Mouse (Mus musculus): Measurements from ENCODE around the gene Gdnf.

Gene Gdnf

DNA sequence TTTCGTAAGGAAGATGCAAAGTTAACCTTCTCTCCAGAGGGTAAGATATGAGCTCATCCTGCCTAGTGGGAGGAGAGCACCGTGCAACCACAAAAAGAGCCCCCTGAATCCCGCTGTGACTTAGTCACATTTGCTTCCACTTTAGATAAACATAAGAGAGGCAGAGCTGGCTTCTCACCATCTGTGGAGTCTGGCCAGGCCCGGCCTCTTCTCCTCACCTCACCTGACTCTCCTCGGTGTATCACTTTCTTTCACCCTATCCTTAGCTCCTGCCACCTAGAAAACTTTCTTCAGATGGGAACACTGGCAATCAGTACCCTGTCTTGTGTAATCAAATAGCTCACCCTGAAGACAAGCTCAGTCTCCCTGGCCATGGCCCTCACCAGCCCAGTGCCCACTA, 48.2 kb downstream of the Gdnf start:
- DNase-seq (ENCODE audit: low read depth, low spot score), result no peak

DNA sequence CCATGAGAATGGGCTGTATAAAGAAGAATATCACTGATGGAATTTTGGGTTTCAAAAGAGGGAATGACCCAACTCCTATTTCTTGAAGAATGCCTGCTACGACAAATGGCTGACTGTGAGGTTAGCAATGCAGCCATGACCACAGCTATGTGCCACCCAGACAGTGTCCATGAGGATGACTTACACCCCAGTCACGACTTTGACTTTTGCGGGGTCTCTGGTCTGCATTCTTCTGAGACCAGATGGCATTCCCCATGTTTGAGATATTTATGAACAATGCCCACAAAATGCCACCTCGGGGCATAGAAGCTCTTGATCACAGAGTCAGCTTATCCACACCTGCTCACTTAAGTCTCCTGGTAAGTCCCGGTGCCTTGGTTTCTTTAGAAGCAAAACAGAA, 52.2 kb downstream of the Gdnf start:
- no peak for DNase-seq (ENCODE audit: low read depth, low spot score)

DNA sequence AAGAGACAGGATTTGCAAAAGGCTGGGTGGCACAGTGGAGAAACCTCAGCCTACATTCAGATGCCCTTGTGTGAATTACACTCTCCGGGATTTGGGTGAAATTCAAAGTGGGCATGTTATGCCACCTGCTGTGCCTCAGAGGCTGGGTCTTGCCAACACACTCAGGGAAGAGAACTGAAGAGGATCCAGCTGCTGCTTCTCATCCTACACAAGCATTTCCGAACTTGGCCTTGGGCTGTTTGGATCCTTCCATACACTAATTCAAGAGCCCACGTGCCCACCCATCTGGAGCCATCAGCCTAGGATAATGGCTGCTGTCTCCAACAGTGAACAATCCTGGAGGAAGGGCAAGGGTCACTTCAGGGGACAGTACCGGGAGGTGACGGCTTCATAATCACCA, 52.7 kb downstream of the Gdnf start:
- no peak for DNase-seq (ENCODE audit: low read depth, low spot score)

DNA sequence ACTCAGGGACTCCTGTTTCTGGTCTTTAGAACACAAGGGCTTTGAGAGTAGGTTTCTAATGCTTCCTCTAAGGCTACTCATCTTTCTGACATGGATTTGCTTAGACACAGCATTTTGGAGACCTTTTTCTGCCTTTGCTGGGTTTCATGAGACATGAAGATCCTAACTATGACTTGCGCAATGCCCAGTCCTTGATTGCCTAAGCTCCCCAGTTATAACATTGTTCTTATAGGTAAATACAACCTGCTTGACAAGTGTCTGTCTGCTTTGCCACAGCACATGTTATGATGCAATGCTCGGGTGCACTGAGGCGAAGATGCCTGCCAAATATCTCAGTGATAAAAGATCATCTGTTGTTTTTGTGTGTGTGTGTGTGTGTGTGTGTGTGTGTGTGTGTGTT, 54.7 kb downstream of the Gdnf start:
- DNase-seq (ENCODE audit: low read depth, low spot score), result no peak

DNA sequence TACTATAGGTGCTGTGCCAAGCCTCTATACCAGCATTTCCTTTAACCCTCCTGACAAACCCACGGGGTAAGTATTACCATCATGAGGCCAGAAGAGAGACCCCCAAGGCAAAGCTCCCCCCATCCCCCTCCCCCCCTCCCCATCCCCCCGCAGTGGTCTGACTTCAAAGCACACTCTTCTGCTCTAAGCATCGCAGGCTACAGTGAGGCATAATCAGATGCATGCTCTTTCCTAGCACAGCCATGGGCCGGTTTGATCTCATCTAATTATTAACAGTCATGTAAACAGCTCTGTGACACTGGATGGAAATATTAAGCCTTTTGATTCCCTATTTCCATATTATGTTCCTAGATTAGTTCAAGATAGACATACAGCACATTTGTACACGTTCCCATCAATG, 61.8 kb downstream of the Gdnf start:
- DNase-seq (ENCODE audit: low read depth, low spot score), result no peak

DNA sequence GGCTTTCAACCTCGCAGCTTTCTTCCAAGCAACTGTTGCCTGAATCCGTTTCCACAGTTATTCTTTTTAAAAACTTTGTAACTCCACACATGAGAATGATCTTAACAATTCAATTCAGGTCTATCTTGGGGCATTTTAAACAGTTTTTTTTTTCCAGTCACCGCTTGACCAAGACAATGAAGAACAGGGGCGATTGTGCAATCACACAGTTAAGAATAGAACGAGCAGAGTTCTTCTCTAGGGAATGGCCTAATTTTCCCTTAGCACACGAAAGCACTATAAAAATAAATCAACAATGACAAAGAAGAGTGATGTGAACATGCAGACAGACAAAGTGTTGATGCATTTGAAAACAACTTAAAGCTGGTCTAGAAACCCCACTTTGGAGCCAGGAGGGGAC, 65.2 kb downstream of the Gdnf start:
- DNase-seq (ENCODE audit: low read depth, low spot score), result no peak

DNA sequence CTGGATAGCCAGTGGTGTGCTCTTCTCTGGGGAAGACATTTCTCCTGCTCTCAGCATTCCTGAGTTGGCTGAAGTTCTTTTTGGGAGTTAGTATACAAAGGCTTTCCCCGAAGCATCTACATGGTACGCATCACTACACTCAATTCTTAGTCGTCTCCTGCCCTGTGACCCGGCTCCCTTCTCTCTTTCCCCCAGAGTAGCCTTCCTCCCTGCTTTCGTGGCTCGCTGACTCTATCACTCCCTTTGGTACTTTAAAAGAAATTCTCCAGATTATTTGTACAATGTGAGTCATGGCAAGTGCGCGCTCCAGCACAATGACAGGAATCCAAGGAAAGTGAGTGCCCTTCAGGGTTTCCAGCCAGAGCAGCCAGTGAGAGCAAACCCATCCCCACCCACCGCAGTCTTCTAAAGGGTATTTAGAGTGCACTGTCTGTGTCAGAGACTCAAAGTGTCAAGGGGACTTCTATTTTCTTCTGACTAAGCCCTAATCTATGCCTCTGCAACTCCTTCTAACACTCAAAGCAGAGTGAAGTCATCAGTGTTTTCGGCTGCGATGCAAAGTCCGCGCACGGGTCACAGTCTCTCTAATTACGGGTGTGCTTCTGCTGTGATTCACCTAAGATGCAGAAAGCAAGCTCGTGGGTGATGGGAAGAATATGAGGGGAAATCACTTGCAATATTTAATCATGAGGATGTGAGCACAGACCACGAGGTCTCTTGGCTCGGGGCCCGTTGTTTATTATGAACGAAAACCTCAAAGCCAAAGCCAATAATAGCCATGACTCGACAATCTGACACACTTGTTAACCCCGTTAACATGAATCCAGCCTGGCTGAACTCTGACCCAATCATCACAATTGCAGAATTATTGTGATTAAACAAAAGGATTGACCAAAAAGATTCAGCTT, 67.2 kb downstream of the Gdnf start:
- no peak for DNase-seq (ENCODE audit: low read depth, low spot score)

DNA sequence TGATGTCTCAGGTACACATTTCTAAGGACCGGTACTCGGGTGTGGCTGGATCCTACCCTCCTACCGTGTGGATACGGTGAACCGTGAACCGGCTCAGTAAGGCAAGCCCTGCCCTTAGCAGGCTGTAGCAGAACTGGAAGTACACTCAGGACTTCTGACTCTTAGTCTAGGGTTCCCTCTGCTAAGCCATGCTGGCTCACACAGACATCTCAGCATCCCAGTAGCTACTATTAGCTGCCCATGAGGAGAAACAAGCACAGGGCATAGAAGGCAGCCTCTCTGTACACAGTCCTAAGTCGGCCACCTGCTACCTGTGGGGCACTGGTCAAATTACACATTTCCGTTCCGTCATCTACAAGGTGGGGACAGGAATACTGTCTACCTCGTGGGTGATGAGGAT, 68.2 kb downstream of the Gdnf start:
- DNase-seq (ENCODE audit: low read depth, low spot score), result no peak

DNA sequence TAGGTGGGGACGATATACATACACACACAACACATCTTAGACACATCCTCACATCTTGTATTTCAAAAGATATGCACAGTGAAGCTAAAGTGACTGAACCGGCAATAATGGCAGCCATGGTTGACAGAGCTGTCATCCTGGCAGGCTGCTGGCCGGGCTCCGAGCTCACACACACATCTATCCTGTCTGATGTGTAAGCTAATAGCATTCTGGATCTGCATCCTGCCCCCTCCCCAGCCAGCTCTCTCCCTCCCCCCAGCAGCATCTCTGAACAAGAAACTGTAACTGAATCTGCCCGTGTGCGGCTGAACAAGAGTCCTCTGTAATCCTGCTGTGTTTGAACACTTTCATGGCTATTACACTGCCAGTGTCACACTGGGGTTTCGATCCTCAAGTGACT, 69.3 kb downstream of the Gdnf start:
- no peak for DNase-seq (ENCODE audit: low read depth, low spot score)

DNA sequence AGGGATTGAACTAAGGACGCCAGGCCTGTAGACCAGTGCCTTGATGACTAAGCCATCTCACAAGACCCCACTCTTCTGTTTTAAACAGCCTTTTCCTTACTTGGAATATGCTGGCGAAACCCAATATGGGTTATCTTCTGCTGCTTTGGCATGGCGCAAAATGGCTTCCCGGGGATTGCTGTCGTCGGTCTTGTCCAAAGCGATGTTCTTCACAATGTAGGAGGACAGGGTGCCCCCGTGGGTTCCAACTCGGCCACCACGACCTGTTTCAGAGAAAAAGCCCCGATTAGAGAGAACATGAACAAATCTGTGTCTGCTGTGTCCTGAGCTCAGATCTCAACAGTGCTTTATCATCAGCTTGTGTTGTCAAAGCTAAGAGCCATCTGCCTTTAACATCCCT, 73.5 kb downstream of the Gdnf start:
- no peak for DNase-seq (ENCODE audit: low read depth, low spot score)

DNA sequence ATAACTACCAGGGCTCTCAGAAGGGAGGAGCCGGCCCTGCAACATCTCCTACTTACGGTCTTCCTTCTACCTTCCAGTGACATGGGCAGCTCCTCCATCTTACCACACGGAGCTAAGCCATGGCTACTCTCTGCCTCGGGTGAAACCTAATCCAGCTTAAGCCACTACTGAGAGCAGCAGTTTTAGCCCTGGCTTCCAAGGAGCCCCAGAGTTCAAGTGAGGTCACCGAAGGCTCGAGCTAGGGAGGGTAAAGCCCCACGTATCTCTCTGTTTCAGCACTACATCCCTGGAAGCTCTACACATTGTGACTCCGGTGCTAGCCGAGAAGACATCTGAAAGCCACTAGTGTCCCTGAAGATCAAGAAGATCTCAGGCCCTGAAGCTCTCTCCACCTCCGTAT, 74.5 kb downstream of the Gdnf start:
- no peak for DNase-seq (ENCODE audit: low read depth, low spot score)

DNA sequence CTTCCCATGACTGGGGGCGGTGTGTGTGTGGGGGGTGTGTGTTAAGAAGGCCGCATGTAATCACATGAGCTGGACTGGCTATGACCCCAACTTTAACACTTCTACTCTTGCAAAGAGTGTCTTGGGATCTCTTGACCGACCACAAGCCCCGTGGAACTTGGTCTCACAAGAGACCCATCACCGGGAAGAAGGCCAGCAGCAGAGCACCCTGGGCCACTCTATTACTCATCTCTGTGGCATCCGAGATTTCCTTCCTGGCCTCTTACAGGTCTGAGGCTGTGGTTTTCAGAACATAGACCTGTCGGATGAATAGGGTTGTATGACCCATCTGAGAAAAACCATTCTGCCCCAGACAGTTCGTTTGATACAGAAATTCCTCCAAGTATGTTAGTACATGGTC, 75.9 kb downstream of the Gdnf start:
- DNase-seq (ENCODE audit: low read depth, low spot score), result no peak
